Mouse (Mus musculus) layer of hippocampus, postnatal 25 days (tissue): ENCODE results near the gene Gnb4. TPM values are rescaled to one million over a fixed set of nuclear protein-coding genes. Genes with fewer than 3 reads are reported as not detected.

ENCODE experiments used
- total RNA-seq, 2 experiments: library from RNA; stranded (reverse); gene quantifications; 2 replicates each; pipeline ENCODE4 v1.2.3; 2021

Gnb4 gene
- total RNA-seq, 2 experiments from 2014 or later: 28.2 to 29.1 TPM

Other genes with a start within 250 kb of the Gnb4 start
- 10 to 100 TPM; 43.6 to 44.0 TPM for gene Pik3ca, start 218.9 kb downstream of the Gnb4 start, total RNA-seq
- gene Kcnmb3, start 124.4 kb downstream of the Gnb4 start, total RNA-seq: under 1 TPM in 1 of 2 experiments, not detected in 1; 0.66 TPM
- 10 to 100 TPM; 30.5 to 36.1 TPM for gene Zfp639, start 106.3 kb downstream of the Gnb4 start, total RNA-seq
- gene Mfn1, start 87.1 kb downstream of the Gnb4 start, total RNA-seq: 100 to 1,000 TPM in 1 of 2 experiments, 10 to 100 TPM in 1; 87.7 to 100 TPM
- gene Actl6a, start 89.7 kb upstream of the Gnb4 start, total RNA-seq: 10 to 100 TPM; 16.1 to 21.6 TPM
- 100 to 1,000 TPM; 200 to 202 TPM for gene Ndufb5, start 120.4 kb upstream of the Gnb4 start, total RNA-seq
- gene Mrpl47, start 121.0 kb upstream of the Gnb4 start, total RNA-seq: 10 to 100 TPM; 21.1 to 22.5 TPM
- 10 to 100 TPM; 18.0 to 21.8 TPM for gene Usp13, start 201.0 kb upstream of the Gnb4 start, total RNA-seq